Mouse (Mus musculus): ENCODE results near the gene Anp32a. TPM values are rescaled to one million over a fixed set of nuclear protein-coding genes. Genes with fewer than 3 reads are reported as not detected.

Anp32a gene
- polyA plus RNA-seq, 1 experiment from 2014 or later: 103 TPM

GRCm38 (mm10) chr9:62426531-62426930 is 85.4 kb downstream of the Anp32a start:
- no peak overlapping the region for H3K4me3 ChIP-seq
- H3K27me3 ChIP-seq (replicated peaks): no peaks in the 10 kb centered on the region
- H3K4me2 ChIP-seq: no peak overlapping the region
- H3K9me3 ChIP-seq: no peaks in the 10 kb centered on the region
- H3K4me1 ChIP-seq: no peaks in the 10 kb centered on the region
- H3K36me3 ChIP-seq (replicated peaks): peaks cover 11% of the 10 kb centered on the region; the same call in 1 of the 2 replicates
- no peak for ATAC-seq (replicated peaks)
- H3K9ac ChIP-seq: no peak overlapping the region
- 91% methylated on average over 6 of the region's 6 CpGs for WGBS
- no peak overlapping the region for H3K27ac ChIP-seq

GRCm38 (mm10) chr9:62427010-62427409 is 85.9 kb downstream of the Anp32a start:
- Histone ChIP-seq H3K4me2 (no peak overlapping the region), H3K4me3 (no peak overlapping the region), H3K36me3 (replicated peaks) (peaks cover 11% of the 10 kb centered on the region; the same call in 1 of the 2 replicates), H3K9me3 (no peaks in the 10 kb centered on the region), H3K27me3 (replicated peaks) (no peaks in the 10 kb centered on the region), H3K9ac (no peak overlapping the region), H3K27ac (no peak overlapping the region), H3K4me1 (no peaks in the 10 kb centered on the region)
- WGBS: 89% methylated on average over 8 of the region's 8 CpGs
- ATAC-seq (replicated peaks): no peak

Other genes starting within 250 kb of the Anp32a start
- 18.8 and 19.5 TPM in 2 replicates for gene Glce, start 218.6 kb upstream of the Anp32a start, polyA plus RNA-seq (2015; fragmentation: Nextera tagmentation; extraction: Ambion mirVana)
- not detected in 2 replicates for gene Spesp1, start 59.1 kb upstream of the Anp32a start, polyA plus RNA-seq (2015; fragmentation: Nextera tagmentation; extraction: Ambion mirVana)
- gene Coro2b, start 195.8 kb downstream of the Anp32a start, polyA plus RNA-seq (2015; fragmentation: Nextera tagmentation; extraction: Ambion mirVana): 34.7 and 35.1 TPM in 2 replicates

All from midbrain, embryonic 15.5 days (tissue).